Mouse (Mus musculus) liver, adult 2 months (tissue): ENCODE measurements at regions not wholly inside any gene's neighbourhood (a gene's known extent, or its start where the extent isn't known, plus 50 kb on each side); places are given as distances from the start of the nearest gene placed in this dataset.

Source experiments
- CTCF ChIP-seq: fragments of 200-500 bp; IDR thresholded peaks from 2 replicates; pipeline ENCODE4 v1.5.1; 2011; ENCODE audit warnings: low read depth, low read length, control low read depth
- POLR2A ChIP-seq: fragments of 200-500 bp; IDR thresholded peaks from 2 replicates; pipeline ENCODE4 v1.6.1; 2011; ENCODE audit warnings: low read length, control low read depth; ENCODE audit not compliant: insufficient read depth; ENCODE audit errors: extremely low read depth

- TF ChIP-seq CTCF = no peak
- TF ChIP-seq POLR2A = no peak
Observed at GRCm38 (mm10) chr19:26508616-26509015, 96.2 kb upstream of the Smarca2 start.
